Mouse (Mus musculus) c-Kit-negative CD71-positive TER-119-positive erythroid progenitor cells, embryonic 14.5 days (primary cell): Measurements from ENCODE around the gene H1foo.

Experiments
- DNase-seq: peaks from one replicate; pipeline ENCODE4 v3.0.0-alpha.2; 2013; ENCODE audit warnings: low read depth, low spot score

H1foo gene

GRCm38 (mm10) chr6:115986472-115987095 lies 41.8 kb downstream of the H1foo start:
- DNase-seq, result no peak

DNA sequence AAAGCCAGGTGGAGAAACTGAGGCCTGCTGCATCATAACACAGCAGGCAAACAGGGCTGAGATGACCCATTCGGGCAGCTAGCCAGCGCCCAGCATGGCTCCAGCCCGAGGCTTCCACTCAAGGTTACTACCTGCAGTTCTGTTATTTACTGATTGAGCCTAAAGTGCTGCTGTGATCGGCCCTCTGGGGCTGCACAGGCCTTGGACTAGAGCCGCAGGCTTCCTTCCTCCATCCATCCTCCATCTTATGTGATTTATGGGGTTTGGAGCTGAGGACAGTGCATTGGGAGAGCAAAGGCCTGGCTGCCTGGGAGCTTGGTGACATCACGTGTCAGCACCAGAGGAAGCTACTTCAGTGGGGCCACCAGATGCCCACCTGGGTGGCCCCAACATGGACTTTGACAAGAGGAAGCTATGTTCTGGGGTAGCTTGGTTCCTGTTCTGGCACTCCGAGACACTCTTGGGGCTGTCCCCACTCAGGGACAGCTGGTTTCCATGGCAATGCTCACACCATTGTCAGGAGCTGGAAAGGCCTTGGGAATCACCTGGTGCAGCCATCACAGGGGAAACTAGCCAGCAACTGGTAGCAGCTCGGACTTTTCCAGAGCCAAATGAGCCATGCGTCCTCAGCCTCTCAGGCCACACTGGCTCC lies 42.5 kb downstream of the H1foo start:
- no peak for DNase-seq

- DNase-seq, result no peak
Measured at GRCm38 (mm10) chr6:115989032-115989431, 44.3 kb downstream of the H1foo start.

GRCm38 (mm10) chr6:115989607-115990006 lies 44.9 kb downstream of the H1foo start:
- no peak for DNase-seq

- no peak for DNase-seq
Measured at GRCm38 (mm10) chr6:115990056-115990455, 45.3 kb downstream of the H1foo start.

GRCm38 (mm10) chr6:115990479-115990878 lies 45.7 kb downstream of the H1foo start:
- no peak for DNase-seq

DNA sequence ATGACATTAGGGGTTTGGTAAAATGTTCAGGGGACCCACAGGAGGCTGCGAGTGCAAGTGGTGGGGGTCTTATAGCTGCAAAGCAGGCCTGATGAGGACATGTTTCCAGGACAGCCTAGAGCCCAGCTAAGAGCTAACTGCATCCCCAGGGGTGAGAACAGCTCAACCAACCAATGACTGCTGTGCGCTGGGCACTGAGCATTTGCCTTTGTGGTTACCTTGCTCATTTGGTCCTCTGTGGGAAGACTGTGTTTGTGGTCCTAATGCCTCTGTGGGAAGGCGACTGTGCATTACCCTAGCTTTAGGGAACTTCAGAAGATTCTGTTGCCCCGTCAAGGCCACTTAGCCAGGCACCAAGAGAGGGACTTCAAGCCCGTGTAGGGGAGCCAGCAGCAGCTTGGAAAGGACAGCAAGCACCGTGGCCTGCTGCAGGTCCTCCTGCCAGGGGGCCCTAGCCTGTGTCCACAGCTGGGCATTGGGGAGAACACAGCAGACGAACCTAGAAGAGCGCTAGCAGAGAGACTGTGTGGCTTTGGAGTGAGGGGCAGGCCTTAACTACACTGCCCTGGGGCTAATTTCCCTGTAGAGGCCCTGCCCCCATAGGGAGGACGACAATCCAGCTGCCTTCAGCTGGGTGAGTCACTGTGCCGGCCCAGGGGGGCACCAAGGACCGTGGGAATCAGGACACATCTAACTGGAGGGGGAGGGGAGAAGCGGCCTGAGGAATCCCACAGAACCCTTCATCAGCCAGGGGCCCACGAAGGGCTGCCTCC lies 46.6 kb downstream of the H1foo start:
- DNase-seq, result no peak

DNA sequence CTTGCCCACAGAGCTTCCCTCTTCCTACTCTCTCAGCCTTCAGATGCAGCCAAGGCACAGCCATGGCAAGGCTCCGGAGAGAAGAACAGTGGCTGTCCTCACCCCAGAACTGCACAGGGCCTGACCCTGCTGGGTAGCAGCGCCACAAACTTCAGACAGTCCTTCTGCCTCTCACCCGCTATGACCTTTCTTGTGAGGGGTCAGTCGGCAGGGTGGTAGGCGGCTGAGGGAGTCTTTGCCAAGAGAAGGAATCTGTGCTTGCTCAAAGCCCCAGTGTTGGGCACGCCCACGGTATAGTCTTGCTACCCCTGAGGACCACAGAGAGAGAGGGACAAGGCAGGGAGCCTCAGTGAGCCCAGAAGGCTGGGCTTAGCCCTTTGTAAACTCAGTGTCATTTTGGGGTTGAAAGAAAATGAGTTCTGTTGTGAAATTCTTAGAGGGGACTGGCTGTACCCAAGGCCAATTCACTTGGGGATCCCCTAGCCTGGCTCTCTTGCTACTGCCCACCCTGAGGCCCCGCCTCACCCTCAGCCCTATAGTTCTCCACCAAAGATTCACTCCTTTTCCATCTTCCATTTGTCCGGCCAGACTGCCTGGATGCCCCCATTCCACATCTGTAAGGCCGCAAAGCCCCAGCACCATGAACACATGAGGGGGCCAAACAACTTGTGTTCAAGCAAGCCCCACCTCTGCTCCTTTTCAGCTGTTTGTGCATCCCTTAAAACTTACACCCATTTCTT lies 47.3 kb downstream of the H1foo start:
- DNase-seq, result no peak

DNA sequence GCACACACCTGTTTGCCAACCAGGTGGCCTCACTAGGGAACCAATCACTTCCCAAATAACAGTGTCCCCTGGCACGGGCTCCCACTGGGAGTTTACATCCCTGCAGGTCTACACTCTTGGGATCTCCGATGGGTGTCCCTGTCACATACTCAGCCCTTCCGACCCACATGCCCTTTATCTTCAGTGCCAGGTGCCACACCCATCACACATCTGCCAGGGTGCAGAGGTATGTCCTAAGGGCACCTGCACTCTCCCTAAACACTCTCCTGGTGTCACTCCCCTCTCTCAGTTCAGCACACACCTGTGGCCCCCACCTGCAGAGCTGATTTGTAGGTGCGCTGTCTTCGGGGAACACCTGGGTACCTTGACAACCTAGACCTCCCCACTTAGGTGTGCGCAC lies 48.2 kb downstream of the H1foo start:
- DNase-seq, result no peak

GRCm38 (mm10) chr6:115993463-115994145 lies 48.9 kb downstream of the H1foo start:
- DNase-seq, result no peak

GRCm38 (mm10) chr6:115994146-115994876 lies 49.6 kb downstream of the H1foo start:
- no peak for DNase-seq

GRCm38 (mm10) chr6:115994877-115995520 lies 50.3 kb downstream of the H1foo start, which contains the start of gene Plxnd1:
Plxnd1 (minus strand) TSS chr6:115995005.
- DNase-seq, result peak; percentile 40

GRCm38 (mm10) chr6:115995531-115995941 lies 50.8 kb downstream of the H1foo start:
- DNase-seq, result no peak

DNA sequence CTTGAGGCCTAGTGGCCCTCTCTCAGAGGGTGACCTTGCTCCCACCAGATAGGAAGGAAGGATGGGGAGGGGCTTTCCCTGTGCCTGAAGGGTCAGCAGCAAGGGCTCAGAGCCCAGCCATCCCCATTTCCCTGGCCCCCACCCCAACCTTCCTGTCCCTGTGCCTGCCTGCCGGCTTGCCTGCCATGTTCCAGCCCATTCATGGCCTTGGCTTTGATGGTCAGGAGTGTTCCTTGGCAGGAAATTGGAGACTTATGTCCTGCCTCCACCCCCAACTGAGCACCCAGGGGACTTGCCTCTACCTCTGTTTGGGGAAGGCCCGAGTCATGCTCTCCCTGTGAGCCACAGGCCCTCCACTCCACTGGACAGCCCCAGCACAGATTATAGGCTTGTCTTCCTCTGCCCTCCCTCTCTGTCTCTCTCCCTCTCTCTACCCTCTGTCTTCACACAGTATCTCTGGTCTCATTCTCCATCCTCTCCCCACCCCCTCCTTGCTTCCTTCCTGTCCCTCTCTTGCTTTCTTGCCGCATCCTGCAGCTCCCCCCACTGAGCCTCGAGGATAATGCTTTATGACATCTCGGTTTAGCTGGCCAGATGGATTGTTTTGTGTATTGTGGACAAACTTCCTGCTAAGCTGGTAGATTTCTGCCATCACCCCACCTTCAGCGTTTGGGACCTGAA lies 51.6 kb downstream of the H1foo start:
- DNase-seq, result no peak

DNA sequence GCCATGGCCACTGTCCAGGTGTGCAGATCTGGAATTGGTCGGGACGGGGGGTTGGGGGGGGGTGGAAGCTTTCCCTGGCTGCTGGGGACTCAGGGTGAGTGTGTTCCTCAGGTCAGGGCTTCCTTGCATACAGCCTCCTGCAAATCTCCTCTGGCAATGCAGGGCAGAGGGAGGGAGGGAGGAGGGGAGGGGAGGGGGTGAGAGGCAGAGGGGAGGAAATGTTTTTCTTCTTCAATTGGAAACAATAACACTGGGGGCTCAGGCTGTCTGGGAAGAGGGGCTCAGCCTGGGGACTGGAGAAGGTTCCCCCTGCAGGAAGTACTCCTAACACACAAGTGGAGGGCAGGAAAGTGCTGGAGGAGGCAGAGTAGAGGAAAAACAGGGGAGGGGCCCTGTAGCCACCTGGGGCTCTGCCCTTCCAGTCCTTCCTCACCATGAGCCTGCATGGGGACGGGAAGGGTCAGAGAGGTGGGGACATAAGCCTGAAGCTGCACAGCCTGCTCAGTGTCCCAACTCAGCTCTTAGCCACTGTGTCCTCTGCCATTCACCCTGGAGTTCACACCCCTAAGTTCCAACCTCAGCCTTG lies 53.1 kb downstream of the H1foo start:
- DNase-seq, result no peak

- no peak for DNase-seq
Measured at GRCm38 (mm10) chr6:115998758-115999157, 54.0 kb downstream of the H1foo start.

GRCm38 (mm10) chr6:115999227-115999626 lies 54.5 kb downstream of the H1foo start:
- no peak for DNase-seq
